Mouse (Mus musculus): Measurements from ENCODE around the gene Olfr1261. TPM values are rescaled to one million over a fixed set of nuclear protein-coding genes. Genes with fewer than 3 reads are reported as not detected.

Olfr1261 gene
- polyA plus RNA-seq, 1 experiment = not detected

DNA sequence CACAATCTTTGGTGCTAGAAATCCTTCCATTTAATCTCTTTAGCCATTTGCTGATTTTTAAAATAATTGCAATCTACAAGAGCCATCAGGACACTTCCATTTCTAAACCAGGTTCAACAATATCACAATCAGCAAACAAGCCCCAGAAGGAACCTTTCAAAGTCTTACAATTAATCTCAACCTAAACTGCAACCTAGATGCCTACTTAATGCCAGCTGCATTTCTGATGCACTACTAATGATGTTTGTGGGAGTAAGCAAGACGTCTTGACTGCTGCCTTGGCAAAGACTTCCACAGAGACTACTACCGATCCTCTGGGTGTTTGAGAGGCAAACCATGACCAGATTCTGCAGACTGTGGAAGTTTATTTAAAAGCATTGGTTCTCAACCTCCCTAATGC, 20.8 kb downstream of the Olfr1261 start, which contains the start of gene Olfr1263:
Olfr1263 (plus strand) TSS at position 301 of the 400 bp plus-strand sequence.
- Histone ChIP-seq H3ac (ENCODE audit: control insufficient read depth, insufficient read length, low read depth) (no peak within 1 kb of the TSS), H3K79me2 (ENCODE audit: control insufficient read depth, insufficient read depth) (no peaks in the 10 kb centered on the region), H3K79me3 (ENCODE audit: low read depth) (no peaks in the 10 kb centered on the region), H3K4me3 (ENCODE audit: insufficient read depth, poor library complexity, severe bottlenecking) (no peak within 1 kb of the TSS), H3K36me3 (ENCODE audit: control insufficient read depth, insufficient read depth) (no peaks in the 10 kb centered on the region), H3K27me3 (ENCODE audit: control insufficient read depth, insufficient read depth, insufficient read length) (no peaks in the 10 kb centered on the region)
- TF ChIP-seq MYOG (IDR thresholded peaks at IDR 0.05; ENCODE audit: control insufficient read depth, extremely low read depth, insufficient read length) (no peak), MYOD1 (IDR thresholded peaks at IDR 0.05; ENCODE audit: control insufficient read depth, insufficient read length, low read depth) (no peak), CEBPB (IDR thresholded peaks at IDR 0.05; ENCODE audit: low read depth) (no peak), FOSL1 (IDR thresholded peaks at IDR 0.05; ENCODE audit: insufficient read depth, low read length, poor library complexity, severe bottlenecking) (no peak), USF1 (IDR thresholded peaks at IDR 0.05; ENCODE audit: low read depth) (no peak), MAX (IDR thresholded peaks at IDR 0.05) (no peak), CTCF (IDR thresholded peaks at IDR 0.05; ENCODE audit: control insufficient read depth, insufficient read depth, insufficient read length) (no peak)

DNA sequence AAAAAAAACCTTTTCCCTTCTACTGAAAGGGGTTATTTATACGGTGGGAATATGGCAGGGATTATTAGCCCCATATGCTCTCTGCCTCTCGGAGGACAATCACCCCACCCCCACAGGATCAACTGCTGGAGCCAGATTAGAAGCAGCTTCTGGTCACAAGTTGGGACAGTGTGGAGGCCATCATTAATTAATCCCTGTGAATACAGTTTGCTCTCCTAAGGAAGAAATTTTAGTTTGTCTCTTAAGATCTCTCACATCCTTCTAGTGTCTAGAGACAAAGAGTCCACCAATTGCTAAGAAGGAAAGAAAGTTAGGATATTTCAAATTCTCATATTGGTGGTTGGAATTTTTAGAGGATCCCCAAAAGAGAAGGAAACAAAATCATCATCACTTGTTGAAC, 34.5 kb downstream of the Olfr1261 start, which contains the start of gene Olfr1264:
Olfr1264 (minus strand) TSS at position 101 of the 400 bp plus-strand sequence.
- Histone ChIP-seq H3ac (ENCODE audit: control insufficient read depth, insufficient read length, low read depth) (no peak within 1 kb of the TSS), H3K4me3 (ENCODE audit: insufficient read depth, poor library complexity, severe bottlenecking) (no peak within 1 kb of the TSS), H3K79me2 (ENCODE audit: control insufficient read depth, insufficient read depth) (no peaks in the 10 kb centered on the region), H3K79me3 (ENCODE audit: low read depth) (no peaks in the 10 kb centered on the region), H3K36me3 (ENCODE audit: control insufficient read depth, insufficient read depth) (no peaks in the 10 kb centered on the region), H3K27me3 (ENCODE audit: control insufficient read depth, insufficient read depth, insufficient read length) (no peaks in the 10 kb centered on the region)
- TF ChIP-seq FOSL1 (IDR thresholded peaks at IDR 0.05; ENCODE audit: insufficient read depth, low read length, poor library complexity, severe bottlenecking) (no peak), CEBPB (IDR thresholded peaks at IDR 0.05; ENCODE audit: low read depth) (no peak), CTCF (IDR thresholded peaks at IDR 0.05; ENCODE audit: control insufficient read depth, insufficient read depth, insufficient read length) (no peak), MYOG (IDR thresholded peaks at IDR 0.05; ENCODE audit: control insufficient read depth, extremely low read depth, insufficient read length) (no peak), MAX (IDR thresholded peaks at IDR 0.05) (no peak), MYOD1 (IDR thresholded peaks at IDR 0.05; ENCODE audit: control insufficient read depth, insufficient read length, low read depth) (no peak), USF1 (IDR thresholded peaks at IDR 0.05; ENCODE audit: low read depth) (no peak)

DNA sequence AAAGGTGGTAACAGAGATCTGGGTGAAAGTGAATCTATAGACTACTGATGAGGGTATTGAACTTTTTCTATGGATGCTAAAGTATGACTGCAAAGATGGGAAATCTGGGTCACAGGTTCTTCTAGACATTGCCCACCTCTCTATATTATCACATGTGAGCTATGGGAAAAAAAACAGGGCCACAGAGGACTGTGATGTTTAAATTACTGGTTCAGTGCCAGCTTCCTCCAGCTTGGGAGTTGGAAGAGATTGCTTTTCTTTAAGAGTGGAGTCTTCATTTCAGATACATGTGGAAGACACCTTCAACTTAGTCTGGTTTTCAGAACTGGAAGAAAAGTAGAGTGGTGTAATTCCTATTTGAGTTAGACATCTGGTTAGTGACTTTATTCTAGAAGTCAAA, 44.0 kb downstream of the Olfr1261 start, which contains the start of gene Olfr1265:
Olfr1265 (plus strand) TSS at position 301 of the 400 bp plus-strand sequence.
- TF ChIP-seq CEBPB (IDR thresholded peaks at IDR 0.05; ENCODE audit: low read depth) = no peak
- no peak for TF ChIP-seq MYOG (IDR thresholded peaks at IDR 0.05; ENCODE audit: control insufficient read depth, extremely low read depth, insufficient read length)
- no peak for TF ChIP-seq MAX (IDR thresholded peaks at IDR 0.05)
- TF ChIP-seq USF1 (IDR thresholded peaks at IDR 0.05; ENCODE audit: low read depth) = no peak
- TF ChIP-seq MYOD1 (IDR thresholded peaks at IDR 0.05; ENCODE audit: control insufficient read depth, insufficient read length, low read depth) = no peak
- no peak for TF ChIP-seq FOSL1 (IDR thresholded peaks at IDR 0.05; ENCODE audit: insufficient read depth, low read length, poor library complexity, severe bottlenecking)
- no peak for TF ChIP-seq CTCF (IDR thresholded peaks at IDR 0.05; ENCODE audit: control insufficient read depth, insufficient read depth, insufficient read length)
- Histone ChIP-seq H3K79me2 (ENCODE audit: control insufficient read depth, insufficient read depth) (no peaks in the 10 kb centered on the region), H3K27me3 (ENCODE audit: control insufficient read depth, insufficient read depth, insufficient read length) (no peaks in the 10 kb centered on the region), H3K4me3 (ENCODE audit: insufficient read depth, poor library complexity, severe bottlenecking) (no peak within 1 kb of the TSS), H3K36me3 (ENCODE audit: control insufficient read depth, insufficient read depth) (no peaks in the 10 kb centered on the region), H3K79me3 (ENCODE audit: low read depth) (no peaks in the 10 kb centered on the region), H3ac (ENCODE audit: control insufficient read depth, insufficient read length, low read depth) (no peak within 1 kb of the TSS)

Other genes starting within 250 kb of the Olfr1261 start
- gene Olfr1253, start 234.1 kb upstream of the Olfr1261 start, polyA plus RNA-seq (2012; fragmentation: generic; extraction: Trizol) = not detected
- gene Olfr1254, start 197.6 kb upstream of the Olfr1261 start, polyA plus RNA-seq (2012; fragmentation: generic; extraction: Trizol) = not detected
- not detected for gene Olfr1255, start 179.2 kb upstream of the Olfr1261 start, polyA plus RNA-seq (2012; fragmentation: generic; extraction: Trizol)
- not detected for gene Olfr1256, start 149.7 kb upstream of the Olfr1261 start, polyA plus RNA-seq (2012; fragmentation: generic; extraction: Trizol)
- not detected for gene Olfr48, start 143.0 kb upstream of the Olfr1261 start, polyA plus RNA-seq (2012; fragmentation: generic; extraction: Trizol)
- gene Olfr1257, start 112.8 kb upstream of the Olfr1261 start, polyA plus RNA-seq (2012; fragmentation: generic; extraction: Trizol) = not detected
- 0.01 TPM for gene Olfr1258, start 63.9 kb upstream of the Olfr1261 start, polyA plus RNA-seq (2012; fragmentation: generic; extraction: Trizol)
- 0.12 TPM for gene Olfr1259, start 42.6 kb upstream of the Olfr1261 start, polyA plus RNA-seq (2012; fragmentation: generic; extraction: Trizol)
- gene Olfr1260, start 16.9 kb upstream of the Olfr1261 start, polyA plus RNA-seq (2012; fragmentation: generic; extraction: Trizol) = not detected
- gene Olfr1262, start 8.9 kb downstream of the Olfr1261 start, polyA plus RNA-seq (2012; fragmentation: generic; extraction: Trizol) = not detected
- not detected for gene Olfr1263, start 20.9 kb downstream of the Olfr1261 start, polyA plus RNA-seq (2012; fragmentation: generic; extraction: Trizol)
- not detected for gene Olfr1264, start 34.4 kb downstream of the Olfr1261 start, polyA plus RNA-seq (2012; fragmentation: generic; extraction: Trizol)
- gene Olfr1265, start 44.1 kb downstream of the Olfr1261 start, polyA plus RNA-seq (2012; fragmentation: generic; extraction: Trizol) = not detected
- gene Olfr140, start 72.4 kb downstream of the Olfr1261 start, polyA plus RNA-seq (2012; fragmentation: generic; extraction: Trizol) = not detected
- not detected for gene Olfr1269, start 130.2 kb downstream of the Olfr1261 start, polyA plus RNA-seq (2012; fragmentation: generic; extraction: Trizol)
- not detected for gene Olfr32, start 151.1 kb downstream of the Olfr1261 start, polyA plus RNA-seq (2012; fragmentation: generic; extraction: Trizol)
- gene Olfr1270, start 161.9 kb downstream of the Olfr1261 start, polyA plus RNA-seq (2012; fragmentation: generic; extraction: Trizol) = not detected
- gene Olfr1506, start 233.3 kb downstream of the Olfr1261 start, polyA plus RNA-seq (2012; fragmentation: generic; extraction: Trizol) = not detected